Mouse (Mus musculus) retina, postnatal 1 day (tissue): ENCODE measurements at regions not wholly inside any gene's neighbourhood (a gene's known extent, or its start where the extent isn't known, plus 50 kb on each side); places are given as distances from the start of the nearest gene placed in this dataset.
A peak's percentile ranks its signal among the peaks of the same experiment; 100 is the strongest.

Experiments
- DNase-seq: peaks from one replicate; pipeline ENCODE4 v3.0.0-alpha.2; 2012

- DNase-seq: no peak
Measured at GRCm38 (mm10) chr13:72691783-72692729, 63.4 kb downstream of the Irx2 start.

GRCm38 (mm10) chr13:72707469-72707868, 78.8 kb downstream of the Irx2 start:
- DNase-seq: no peak

- DNase-seq: no peak
Measured at GRCm38 (mm10) chr13:72708728-72709127, 80.1 kb downstream of the Irx2 start.

- DNase-seq: no peak
Measured at GRCm38 (mm10) chr13:72710051-72710450, 81.4 kb downstream of the Irx2 start.

GRCm38 (mm10) chr13:72711136-72711535, 82.5 kb downstream of the Irx2 start:
- no peak for DNase-seq

- DNase-seq: no peak
Measured at GRCm38 (mm10) chr13:72711842-72712330, 83.3 kb downstream of the Irx2 start.

- no peak for DNase-seq
Measured at GRCm38 (mm10) chr13:72714793-72715192, 86.2 kb downstream of the Irx2 start.

GRCm38 (mm10) chr13:72715959-72716680, 87.5 kb downstream of the Irx2 start:
- no peak for DNase-seq

- DNase-seq: peak; percentile 75
Measured at GRCm38 (mm10) chr13:72727126-72727525, 98.5 kb downstream of the Irx2 start.

GRCm38 (mm10) chr13:72735916-72736315, 107.3 kb downstream of the Irx2 start:
- DNase-seq: no peak

- no peak for DNase-seq
Measured at GRCm38 (mm10) chr13:72736992-72737391, 108.4 kb downstream of the Irx2 start.

- no peak for DNase-seq
Measured at GRCm38 (mm10) chr13:72747187-72747586, 118.6 kb downstream of the Irx2 start.

- DNase-seq: no peak
Measured at GRCm38 (mm10) chr13:72755036-72755435, 126.4 kb downstream of the Irx2 start.

GRCm38 (mm10) chr13:72762481-72762880, 133.9 kb downstream of the Irx2 start:
- DNase-seq: no peak

- DNase-seq: no peak
Measured at GRCm38 (mm10) chr13:72763337-72763736, 134.7 kb downstream of the Irx2 start.

GRCm38 (mm10) chr13:72767306-72767705, 138.7 kb downstream of the Irx2 start:
- DNase-seq: no peak

- peak; percentile 32 for DNase-seq
Measured at GRCm38 (mm10) chr13:72769007-72769595, 140.5 kb downstream of the Irx2 start.

- DNase-seq: no peak
Measured at GRCm38 (mm10) chr13:72783026-72783726, 154.6 kb downstream of the Irx2 start.

GRCm38 (mm10) chr13:72783727-72784070, 155.1 kb downstream of the Irx2 start:
- DNase-seq: peak; percentile 51

- DNase-seq: no peak
Measured at GRCm38 (mm10) chr13:72792695-72793094, 164.1 kb downstream of the Irx2 start.

- peak; percentile 62 for DNase-seq
Measured at GRCm38 (mm10) chr13:72800021-72800420, 171.4 kb downstream of the Irx2 start.

GRCm38 (mm10) chr13:72800546-72800945, 171.9 kb downstream of the Irx2 start:
- DNase-seq: no peak

GRCm38 (mm10) chr13:72803374-72803773, 174.8 kb downstream of the Irx2 start:
- DNase-seq: no peak
